Mouse (Mus musculus): ENCODE measurements around the gene Cacnb3. TPM values are rescaled to one million over a fixed set of nuclear protein-coding genes. Genes with fewer than 3 reads are reported as not detected.

Cacnb3 gene
- polyA plus RNA-seq, 1 experiment from 2014 or later, result 15.1 TPM

- no peak for ATAC-seq (ENCODE audit: low FRiP score, low TSS enrichment)
- Histone ChIP-seq H3K27me3 (ENCODE audit: control insufficient read depth, insufficient read depth, low read length) (no peaks in the 10 kb centered on the region), H3K9ac (ENCODE audit: low read length) (peak overlapping the region; percentile 3; the same call in 1 of the 2 replicates), H3K9me3 (ENCODE audit: control insufficient read depth, low read length) (no peaks in the 10 kb centered on the region), H3K27ac (replicated peaks) (peak overlapping the region; percentile 97), H3K4me2 (replicated peaks; ENCODE audit: low read depth) (peak overlapping the region; percentile 92), H3K36me3 (ENCODE audit: control insufficient read depth, insufficient read depth, low read length) (peaks cover 5% of the 10 kb centered on the region), H3K4me3 (ENCODE audit: low read depth, low read length) (no peak overlapping the region), H3K4me1 (replicated peaks; ENCODE audit: control insufficient read depth, insufficient read depth) (no peaks in the 10 kb centered on the region; the same call in 1 of the 2 replicates)
- no peak for DNase-seq (ENCODE audit: low spot score)
- 65% methylated on average over 9 of the region's 9 CpGs for WGBS
- TF ChIP-seq EP300 (optimal IDR thresholded peaks at IDR 0.05) (no peak), CTCF (IDR thresholded peaks at IDR 0.05; ENCODE audit: low read depth) (no peak)
Observed at GRCm38 (mm10) chr15:98606739-98607138, 23.9 kb upstream of the Cacnb3 start.

GRCm38 (mm10) chr15:98607557-98607956 is 23.1 kb upstream of the Cacnb3 start:
- ATAC-seq (ENCODE audit: low FRiP score, low TSS enrichment) (no peak), DNase-seq (ENCODE audit: low spot score) (no peak)
- no peaks in the 10 kb centered on the region for H3K27me3 ChIP-seq (ENCODE audit: control insufficient read depth, insufficient read depth, low read length)
- H3K9ac ChIP-seq (ENCODE audit: low read length), result peak overlapping the region; percentile 92
- H3K4me2 ChIP-seq (replicated peaks; ENCODE audit: low read depth), result peak overlapping the region; percentile 92
- peaks cover 5% of the 10 kb centered on the region for H3K36me3 ChIP-seq (ENCODE audit: control insufficient read depth, insufficient read depth, low read length)
- H3K27ac ChIP-seq (replicated peaks), result peak overlapping the region; percentile 97
- peak overlapping the region; percentile 91 for H3K4me3 ChIP-seq (ENCODE audit: low read depth, low read length)
- no peak for TF ChIP-seq CTCF (IDR thresholded peaks at IDR 0.05; ENCODE audit: low read depth)
- no peak for TF ChIP-seq EP300 (optimal IDR thresholded peaks at IDR 0.05)
- no peaks in the 10 kb centered on the region; the same call in 1 of the 2 replicates for H3K4me1 ChIP-seq (replicated peaks; ENCODE audit: control insufficient read depth, insufficient read depth)
- WGBS, result 13% methylated on average over 4 of the region's 4 CpGs
- H3K9me3 ChIP-seq (ENCODE audit: control insufficient read depth, low read length), result no peaks in the 10 kb centered on the region

GRCm38 (mm10) chr15:98608058-98608783 is 22.4 kb upstream of the Cacnb3 start:
- WGBS, result 8% methylated on average over 8 of the region's 10 CpGs
- ATAC-seq (ENCODE audit: low FRiP score, low TSS enrichment), result no peak
- TF ChIP-seq EP300 (optimal IDR thresholded peaks at IDR 0.05) (no peak), CTCF (IDR thresholded peaks at IDR 0.05; ENCODE audit: low read depth) (no peak)
- Histone ChIP-seq H3K9ac (ENCODE audit: low read length) (peak overlapping the region; percentile 92), H3K9me3 (ENCODE audit: control insufficient read depth, low read length) (no peaks in the 10 kb centered on the region), H3K27ac (replicated peaks) (peak overlapping the region; percentile 97), H3K36me3 (ENCODE audit: control insufficient read depth, insufficient read depth, low read length) (peaks cover 5% of the 10 kb centered on the region), H3K4me3 (ENCODE audit: low read depth, low read length) (peak overlapping the region; percentile 91), H3K4me2 (replicated peaks; ENCODE audit: low read depth) (peak overlapping the region; percentile 92), H3K27me3 (ENCODE audit: control insufficient read depth, insufficient read depth, low read length) (no peaks in the 10 kb centered on the region), H3K4me1 (replicated peaks; ENCODE audit: control insufficient read depth, insufficient read depth) (no peaks in the 10 kb centered on the region; the same call in 1 of the 2 replicates)
- DNase-seq (ENCODE audit: low spot score), result no peak

- Histone ChIP-seq H3K27me3 (ENCODE audit: control insufficient read depth, insufficient read depth, low read length) (no peaks in the 10 kb centered on the region), H3K4me2 (replicated peaks; ENCODE audit: low read depth) (peak overlapping the region; percentile 92), H3K4me3 (ENCODE audit: low read depth, low read length) (peak overlapping the region; percentile 91), H3K9me3 (ENCODE audit: control insufficient read depth, low read length) (no peaks in the 10 kb centered on the region), H3K36me3 (ENCODE audit: control insufficient read depth, insufficient read depth, low read length) (peaks cover 2% of the 10 kb centered on the region), H3K27ac (replicated peaks) (peak overlapping the region; percentile 97), H3K9ac (ENCODE audit: low read length) (peak overlapping the region; percentile 92), H3K4me1 (replicated peaks; ENCODE audit: control insufficient read depth, insufficient read depth) (no peaks in the 10 kb centered on the region)
- WGBS, result 4% methylated on average over 9 of the region's 26 CpGs
- no peak for TF ChIP-seq EP300 (optimal IDR thresholded peaks at IDR 0.05)
- ATAC-seq (ENCODE audit: low FRiP score, low TSS enrichment) (peak; percentile 25; the same call in 1 of the 2 replicates), DNase-seq (ENCODE audit: low spot score) (peak; percentile 67)
Observed at GRCm38 (mm10) chr15:98608784-98609250, 21.8 kb upstream of the Cacnb3 start.

- Histone ChIP-seq H3K27me3 (ENCODE audit: control insufficient read depth, insufficient read depth, low read length) (no peaks in the 10 kb centered on the region), H3K4me1 (replicated peaks; ENCODE audit: control insufficient read depth, insufficient read depth) (no peaks in the 10 kb centered on the region), H3K4me3 (ENCODE audit: low read depth, low read length) (peak within 1 kb of the TSS; percentile 91), H3K27ac (replicated peaks) (peak within 1 kb of the TSS; percentile 97), H3K9ac (ENCODE audit: low read length) (peak within 1 kb of the TSS; percentile 92), H3K36me3 (ENCODE audit: control insufficient read depth, insufficient read depth, low read length) (no peaks in the 10 kb centered on the region), H3K9me3 (ENCODE audit: control insufficient read depth, low read length) (no peaks in the 10 kb centered on the region), H3K4me2 (replicated peaks; ENCODE audit: low read depth) (peak within 1 kb of the TSS; percentile 92)
- TF ChIP-seq EP300 (optimal IDR thresholded peaks at IDR 0.05), result peak; percentile 62
- TF ChIP-seq CTCF (IDR thresholded peaks at IDR 0.05; ENCODE audit: low read depth), result no peak
- peak; percentile 93 for DNase-seq (ENCODE audit: low spot score)
- WGBS, result under 1% methylated on average over 56 of the region's 75 CpGs
- peak; percentile 87 for ATAC-seq (ENCODE audit: low FRiP score, low TSS enrichment)
Observed at GRCm38 (mm10) chr15:98609331-98610130, 21.1 kb upstream of the Cacnb3 start, which contains the start of gene Adcy6. Gene Adcy6 (minus strand): TSS chr15:98610076.
